Mouse (Mus musculus): ENCODE results near the gene Man1c1.

Man1c1 gene

GRCm38 (mm10) chr4:134542726-134543125, 161.4 kb downstream of the Man1c1 start:
- DNase-seq, result no peak

- no peak for DNase-seq
Measured at GRCm38 (mm10) chr4:134538997-134539580, 165.0 kb downstream of the Man1c1 start.

DNA sequence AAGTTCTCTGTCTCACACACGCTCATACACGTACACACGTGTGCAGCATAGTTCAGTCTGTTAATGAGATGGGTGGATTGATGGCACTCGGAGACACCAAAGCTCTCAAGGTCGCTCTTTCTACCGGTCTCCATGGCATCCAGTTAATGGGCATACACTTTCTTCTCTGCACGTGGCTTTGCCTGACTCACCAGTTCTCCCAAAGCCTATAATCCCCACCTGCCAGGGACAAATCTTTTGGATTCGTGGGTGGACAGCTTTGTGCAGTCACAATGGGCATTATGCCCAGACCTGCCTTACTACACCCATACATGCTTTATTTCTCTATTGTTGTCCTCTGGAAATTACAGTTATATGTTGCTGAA, 168.3 kb downstream of the Man1c1 start:
- DNase-seq, result no peak

GRCm38 (mm10) chr4:134534932-134535786, 168.9 kb downstream of the Man1c1 start, which contains the start of gene Mtfr1l:
Gene Mtfr1l, minus strand, starts transcription at chr4:134535387.
- peak; percentile 93 for DNase-seq

GRCm38 (mm10) chr4:134534124-134534886, 169.8 kb downstream of the Man1c1 start:
- DNase-seq, result peak; percentile 70

DNA sequence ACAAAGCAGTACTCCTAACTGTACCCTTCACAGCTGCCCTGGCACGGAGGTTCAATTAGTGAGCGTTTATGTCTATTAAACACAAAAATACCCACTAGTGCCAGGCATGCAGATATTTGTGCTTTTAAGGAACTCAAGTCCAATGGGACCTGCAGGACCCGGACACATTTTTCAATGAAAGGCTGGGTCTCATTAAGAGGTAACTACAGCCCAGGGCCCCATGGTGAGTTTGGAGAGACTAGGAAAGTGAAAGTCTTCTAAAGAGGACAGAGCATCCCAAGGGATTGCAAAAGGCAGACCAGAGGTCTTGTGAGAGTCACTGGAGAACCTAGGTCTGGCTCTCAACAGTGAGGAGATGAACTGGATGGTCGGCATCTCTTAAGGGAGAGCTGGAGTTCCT, 170.7 kb downstream of the Man1c1 start:
- DNase-seq, result no peak

DNA sequence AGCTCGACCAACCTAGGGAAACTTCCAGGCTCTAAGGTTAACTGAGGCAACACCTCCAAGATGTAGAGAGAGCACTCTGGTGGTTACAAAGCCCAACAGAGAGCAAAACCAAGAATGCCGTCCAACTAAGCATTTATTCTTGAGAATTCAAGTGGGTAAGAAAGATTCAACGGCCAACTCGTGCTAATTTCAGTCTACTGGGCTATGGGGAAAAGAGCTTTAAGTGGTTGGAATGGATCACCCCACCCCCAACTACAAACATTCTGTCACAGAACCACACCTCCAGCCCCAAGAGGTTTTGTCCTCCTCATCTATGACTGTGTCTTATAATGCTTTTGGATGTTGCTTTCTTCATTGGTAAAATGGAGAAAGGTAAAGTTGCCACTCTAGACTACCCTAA, 171.2 kb downstream of the Man1c1 start:
- no peak for DNase-seq

GRCm38 (mm10) chr4:134526220-134526619, 177.9 kb downstream of the Man1c1 start:
- DNase-seq, result no peak

- no peak for DNase-seq
Measured at GRCm38 (mm10) chr4:134525806-134526205, 178.3 kb downstream of the Man1c1 start.

GRCm38 (mm10) chr4:134523447-134523846, 180.6 kb downstream of the Man1c1 start:
- no peak for DNase-seq

DNA sequence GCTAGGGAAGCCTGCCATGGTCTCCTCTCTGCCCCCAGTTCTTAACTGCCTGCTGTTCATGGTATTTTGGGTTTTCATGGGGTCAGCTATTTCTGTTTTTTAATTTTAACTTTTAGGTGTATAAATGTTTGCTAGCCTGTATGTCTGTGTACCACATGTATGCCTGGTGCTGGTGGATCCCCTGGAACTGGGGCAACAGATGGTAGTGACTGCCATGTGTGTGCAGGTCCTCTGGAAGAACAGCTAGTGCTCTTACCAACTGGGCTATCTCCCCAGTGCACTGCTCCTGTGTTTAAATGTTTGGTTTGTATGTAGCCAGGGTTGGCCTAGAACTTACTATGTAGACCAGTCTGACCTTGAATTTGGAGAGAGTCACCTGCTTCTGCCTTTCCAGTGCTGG, 184.8 kb downstream of the Man1c1 start:
- DNase-seq, result no peak

DNA sequence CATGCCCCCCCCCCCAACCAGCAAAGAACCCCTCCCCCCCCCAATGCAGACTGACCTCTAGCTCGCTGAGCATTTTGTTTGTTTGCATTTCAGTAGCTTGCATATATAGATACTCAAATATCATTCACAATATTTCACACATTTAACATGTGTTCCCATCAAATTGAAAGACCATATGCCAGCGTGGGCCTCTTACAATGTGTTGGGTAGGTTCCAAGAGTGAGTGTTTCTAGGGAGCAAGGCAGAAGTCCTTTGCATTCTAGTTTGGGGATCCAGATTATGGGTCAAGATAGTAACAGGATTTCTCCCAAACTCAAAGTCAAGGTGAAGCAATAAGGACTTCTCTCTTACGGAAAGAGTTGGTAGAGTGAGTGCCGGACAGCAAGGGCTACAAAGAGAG, 185.5 kb downstream of the Man1c1 start:
- DNase-seq, result no peak

DNA sequence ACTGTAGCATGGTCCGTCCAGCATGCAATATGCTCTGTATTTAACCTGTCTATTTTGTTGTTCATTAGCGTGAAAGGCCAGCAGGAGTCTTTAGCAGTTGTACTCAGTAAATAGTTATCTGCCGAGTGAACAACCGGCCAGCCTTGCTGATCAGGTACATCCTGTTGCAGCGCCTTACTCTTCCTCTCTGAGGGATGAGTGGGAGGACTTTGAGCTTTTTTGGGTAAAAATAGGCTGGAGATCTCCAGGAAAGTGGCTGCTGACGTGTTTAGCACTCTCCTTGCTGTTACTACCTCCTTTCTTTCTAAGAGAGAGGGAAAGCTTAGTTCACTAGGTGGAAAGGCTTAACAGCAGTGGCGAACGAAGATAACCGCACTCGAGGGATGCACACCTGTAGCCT, 186.4 kb downstream of the Man1c1 start:
- no peak for DNase-seq

- DNase-seq, result no peak
Measured at GRCm38 (mm10) chr4:134516981-134517380, 187.1 kb downstream of the Man1c1 start.

- no peak for DNase-seq
Measured at GRCm38 (mm10) chr4:134515614-134516013, 188.5 kb downstream of the Man1c1 start.

DNA sequence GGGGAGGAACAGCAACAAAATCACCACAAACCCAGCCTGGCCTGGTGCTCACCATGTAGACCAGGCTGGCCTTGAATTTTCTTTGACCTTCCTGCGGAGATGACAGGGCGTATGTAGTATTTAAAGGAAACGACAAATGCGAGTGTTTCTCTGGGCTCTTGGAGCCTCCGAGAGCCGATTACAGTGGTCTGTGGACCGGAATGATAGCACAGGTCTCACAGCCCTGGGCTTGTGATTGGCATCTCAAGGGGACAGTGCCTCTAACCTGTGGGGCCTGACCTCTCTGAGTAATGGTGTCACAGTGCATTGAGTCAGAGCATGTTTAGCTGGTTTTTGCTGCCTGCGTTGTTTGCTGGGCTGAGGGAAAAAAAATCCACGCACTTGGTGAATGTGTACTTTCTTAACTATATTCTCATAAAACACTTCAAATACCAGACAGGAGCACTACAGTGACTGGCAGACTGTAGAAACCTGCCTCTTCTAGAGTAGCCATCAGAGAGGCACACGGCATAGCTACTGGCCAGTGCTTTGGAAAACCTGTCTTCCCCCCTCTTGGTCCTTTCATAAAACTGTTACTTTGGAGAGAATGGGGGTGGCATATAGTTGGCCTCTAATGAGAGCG, 189.7 kb downstream of the Man1c1 start:
- no peak for DNase-seq

GRCm38 (mm10) chr4:134512798-134513197, 191.3 kb downstream of the Man1c1 start:
- DNase-seq, result peak; percentile 72

DNA sequence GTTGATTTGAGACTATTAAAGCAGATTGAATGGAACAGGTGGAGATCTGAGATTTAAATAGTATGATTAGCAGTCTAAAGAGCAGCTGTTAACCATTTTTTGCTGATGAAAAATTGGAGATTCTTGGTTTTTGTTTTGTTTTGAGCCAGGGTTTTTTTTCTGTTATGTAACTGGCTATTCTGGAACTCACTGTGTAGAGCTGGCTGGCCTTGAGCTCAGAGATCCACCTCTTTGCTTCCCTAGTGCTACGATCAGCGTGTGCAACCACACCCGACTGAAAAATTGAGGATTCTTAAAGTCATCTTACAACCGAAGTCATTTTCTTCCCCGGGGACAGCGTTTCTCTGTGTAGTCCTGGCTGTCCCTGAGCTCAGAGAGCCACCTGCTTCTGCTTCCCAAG, 192.4 kb downstream of the Man1c1 start:
- DNase-seq, result no peak

Data from right cerebral cortex, postnatal 14 days (tissue).